Mouse (Mus musculus) CH12F3 (cell line): Measurements from ENCODE around the gene Gm2016.
"Not testable (repeated sequence)": the region's sequence is repeated elsewhere in the genome, so short reads cannot be mapped to it uniquely, and the experiment has no call there.

Experiments used
- in situ Hi-C: fragments of 300-500 bp; cut with MboI; formaldehyde crosslinking; loops from 2 replicates; pipeline ENCODE4 v1.14.3; 2020; ENCODE audit warnings: low sequenced_read_pairs

Gm2016 gene

DNA sequence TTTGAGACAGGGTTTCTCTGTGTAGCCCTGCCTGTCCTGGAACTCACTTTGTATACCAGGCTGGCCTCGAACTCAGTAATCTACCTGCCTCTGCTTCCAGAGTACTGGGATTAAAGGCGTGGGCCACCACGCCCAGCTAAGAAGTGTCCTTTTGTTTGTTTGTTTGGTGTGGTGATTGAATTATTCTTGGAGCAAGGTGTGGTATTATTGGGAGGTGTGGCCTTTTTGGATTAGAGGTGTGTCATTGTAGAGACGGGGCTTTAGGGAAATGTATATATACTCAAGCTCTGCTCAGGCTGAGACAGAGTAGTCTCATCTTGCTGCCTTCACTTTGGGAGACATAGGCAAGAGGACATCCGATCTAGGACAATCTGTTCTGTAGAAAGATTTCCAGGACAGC is at the start of gene Gm2016:
Gene Gm2016, plus strand, starts transcription at position 301 of the 400 bp plus-strand sequence.
- in situ Hi-C loops = not testable (repeated sequence)

DNA sequence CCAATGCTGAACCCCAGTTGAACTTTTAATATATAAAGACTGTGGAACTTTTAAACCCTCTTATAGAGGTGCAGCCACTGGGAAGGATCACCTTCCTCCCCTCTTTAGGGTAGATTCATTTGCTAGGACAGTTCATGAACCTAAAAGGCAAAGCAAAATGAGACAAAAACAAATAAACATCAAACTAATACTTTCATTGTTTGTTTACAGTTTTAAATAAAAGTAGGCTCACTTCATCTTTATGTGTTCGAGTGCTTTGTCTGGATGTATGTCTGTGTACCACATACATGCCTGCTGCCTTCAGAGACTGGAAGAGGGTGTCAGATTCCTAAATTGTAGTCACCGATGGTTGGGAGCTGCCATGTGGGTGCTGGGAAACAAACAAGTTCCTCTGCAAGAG is 31.6 kb upstream of the Gm2016 start, which contains the start of gene Gm2001:
Gene Gm2001, minus strand, starts transcription at position 101 of the 400 bp plus-strand sequence.
- in situ Hi-C loops = not testable (repeated sequence)

GRCm38 (mm10) chr12:87850657-87851056 is 23.2 kb upstream of the Gm2016 start:
- in situ Hi-C loops = not testable (repeated sequence)

- in situ Hi-C loops = not testable (repeated sequence)
Observed at GRCm38 (mm10) chr12:87856067-87856466, 17.8 kb upstream of the Gm2016 start.

GRCm38 (mm10) chr12:87861740-87862692 is 11.9 kb upstream of the Gm2016 start:
- in situ Hi-C loops = not testable (repeated sequence)

- in situ Hi-C loops = not testable (repeated sequence)
Observed at GRCm38 (mm10) chr12:87863638-87864037, 10.2 kb upstream of the Gm2016 start.

DNA sequence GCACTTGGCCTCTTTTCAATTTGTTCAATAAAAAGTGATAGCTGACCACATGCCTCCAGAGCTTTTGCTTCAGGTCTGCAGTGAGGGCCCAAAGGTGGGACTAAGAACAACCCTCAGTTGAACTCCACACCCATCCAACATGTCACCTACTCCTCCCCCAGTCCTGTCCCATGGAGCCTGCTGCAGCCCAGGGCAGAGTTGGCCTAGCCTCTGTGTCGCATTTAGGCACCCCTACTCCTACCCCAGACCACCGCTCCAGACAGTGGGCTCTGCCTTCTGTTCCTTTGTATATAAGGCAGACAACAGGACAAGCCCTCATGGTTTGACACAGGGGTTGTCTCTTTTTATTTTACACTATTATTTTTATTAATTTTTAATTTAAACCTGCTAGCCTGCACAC is 9.8 kb upstream of the Gm2016 start:
- in situ Hi-C loops = not testable (repeated sequence)

DNA sequence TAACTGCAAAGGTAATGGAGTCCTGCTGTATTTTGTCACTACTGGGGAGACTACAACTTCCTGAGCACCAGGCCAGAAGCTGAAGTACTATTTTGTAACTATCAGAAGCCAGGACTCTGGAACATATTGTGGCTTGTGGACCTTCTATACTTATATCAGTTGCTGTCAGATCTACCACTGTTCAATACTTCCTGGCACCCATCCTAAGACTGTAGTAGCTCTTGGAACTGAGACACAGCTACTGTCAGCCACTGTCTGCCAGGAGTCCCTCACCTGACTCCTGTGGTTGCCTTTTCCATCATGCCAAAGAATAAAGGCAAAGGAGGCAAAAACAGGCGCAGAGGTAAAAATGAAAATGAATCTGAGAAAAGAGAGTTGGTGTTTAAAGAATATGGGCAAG is 21.2 kb downstream of the Gm2016 start, which contains the start of gene Gm2022:
Gene Gm2022, plus strand, starts transcription at position 301 of the 400 bp plus-strand sequence.
- in situ Hi-C loops = not testable (repeated sequence)

- in situ Hi-C loops = not testable (repeated sequence)
Observed at GRCm38 (mm10) chr12:87919721-87920120, 45.8 kb downstream of the Gm2016 start, which contains the start of gene Gm2035. Gene Gm2035 (minus strand): TSS chr12:87919857.
